19 mouse cellular contexts compared by ENCODE assay signal in genomic region chr7:141439811-141440210, GRCm38 (mm10). TPM values are rescaled to one million over a fixed set of nuclear protein-coding genes. Genes with fewer than 3 reads are reported as not detected.
DNase-seq lines count a peak whose midpoint lies in the region; ATAC-seq lines count a peak whose summit lies in the region.
"Had no signal": no experiment of that assay in that cellular context is flagged by ENCODE, and none has a peak within 500 bp of the region (broad histone marks: within the 10 kb centered on the region; RNA-seq: fewer than 3 reads in every experiment).

No protein-coding gene starts in this region.

- ATAC-seq in heart, embryonic 12.5 days (ENCODE audit: insufficient number of reproducible peaks, low FRiP score), result no peak
- ATAC-seq: forebrain, embryonic 13.5 days; forebrain, postnatal 0 days; intestine, embryonic 16.5 days had no signal

- DNase-seq in cerebellum, adult 8-10 months, result peak; percentile 45
- no peak for DNase-seq in cerebellum, postnatal 10 days
- DNase-seq in heart, adult 8-10 months (ENCODE audit: low spot score), result no peak
- DNase-seq in thymus, postnatal 4 days, result peak; percentile 18
- no peak for DNase-seq in thymus, postnatal 10 days (ENCODE audit: low spot score in 2 of 2)
- DNase-seq in cerebellum, postnatal 25 days, result peak; percentile 11 to 32
- DNase-seq in kidney, adult 18-20 months, result no peak
- DNase-seq: adrenal gland, adult 8-10 months; adrenal gland, postnatal 36 days; forebrain, postnatal 0 days; heart, postnatal 14 days; kidney, adult 8-10 months had no signal

- no peak overlapping the region for H3K27ac ChIP-seq in heart, embryonic 12.5 days (ENCODE audit: poor library complexity, severe bottlenecking)
- H3K27ac ChIP-seq: embryonic facial prominence, embryonic 10.5 days; forebrain, embryonic 13.5 days; heart, embryonic 15.5 days; hindbrain, embryonic 15.5 days had no signal

- 0 out of 2 replicates have a peak overlapping the region, but pooled peaks have one; percentile 5 for H3K9ac ChIP-seq in heart, embryonic 12.5 days
- H3K9ac ChIP-seq: forebrain, postnatal 0 days; heart, embryonic 15.5 days; hindbrain, embryonic 15.5 days had no signal

- H3K4me3 ChIP-seq in heart, embryonic 12.5 days, result no peak overlapping the region
- H3K4me3 ChIP-seq: embryonic facial prominence, embryonic 10.5 days; forebrain, embryonic 13.5 days; heart, embryonic 15.5 days; hindbrain, embryonic 15.5 days had no signal

- H3K27me3 ChIP-seq in heart, embryonic 12.5 days (replicated peaks), result no peaks in the 10 kb centered on the region
- H3K27me3 ChIP-seq: forebrain, embryonic 13.5 days; heart, embryonic 15.5 days; hindbrain, embryonic 15.5 days had no signal

- H3K36me3 ChIP-seq in heart, embryonic 12.5 days, result peaks cover 32% of the 10 kb centered on the region
- H3K36me3 ChIP-seq: hindbrain, embryonic 15.5 days had no signal

- H3K9me3 ChIP-seq in heart, embryonic 12.5 days (replicated peaks), result no peaks in the 10 kb centered on the region
- H3K9me3 ChIP-seq: embryonic facial prominence, embryonic 10.5 days; forebrain, embryonic 13.5 days; heart, embryonic 15.5 days; hindbrain, embryonic 15.5 days had no signal

- 94% methylated on average over 11 of the region's 11 CpGs for WGBS in heart, embryonic 12.5 days

- H3K4me1 ChIP-seq in heart, embryonic 12.5 days (replicated peaks), result peaks cover 62% of the 10 kb centered on the region

- H3K4me2 ChIP-seq in heart, embryonic 12.5 days, result no peak overlapping the region
- H3K4me2 ChIP-seq: forebrain, embryonic 13.5 days; heart, embryonic 15.5 days; hindbrain, embryonic 15.5 days had no signal

RNA-seq across cellular contexts. Expression of gene Slc25a22, which starts 2.1 kb away (rescaled TPM):
- polyA plus RNA-seq in heart, embryonic 12.5 days (2016; fragmentation: Nextera tagmentation; extraction: Ambion mirVana), result 19.3 and 20.7 TPM in 2 replicates
- total RNA-seq in heart, adult 8-10 months (2022), result 10 to 100 TPM; 44.3 to 76.1 (median 66.5) TPM

RNA-seq across cellular contexts. Expression of gene Pidd1, which starts 4.0 kb away (rescaled TPM):
- polyA plus RNA-seq in heart, embryonic 12.5 days (2016; fragmentation: Nextera tagmentation; extraction: Ambion mirVana), result 12.0 and 14.3 TPM in 2 replicates
- total RNA-seq in heart, adult 8-10 months (2022), result under 1 TPM; 0.32 to 0.62 (median 0.44) TPM

RNA-seq across cellular contexts. Expression of gene Rplp2, which starts 7.4 kb away (rescaled TPM):
- 867 and 941 TPM in 2 replicates for polyA plus RNA-seq in heart, embryonic 12.5 days (2016; fragmentation: Nextera tagmentation; extraction: Ambion mirVana)
- 100 to 1,000 TPM; 796 to 941 (median 846) TPM for total RNA-seq in heart, adult 8-10 months (2022)

RNA-seq across cellular contexts. Expression of gene Cend1, which starts 10.5 kb away (rescaled TPM):
- 13.9 and 14.6 TPM in 2 replicates for polyA plus RNA-seq in heart, embryonic 12.5 days (2016; fragmentation: Nextera tagmentation; extraction: Ambion mirVana)
- 1 to 10 TPM in 3 of 4 experiments, under 1 TPM in 1; 0.78 to 1.7 (median 1.4) TPM for total RNA-seq in heart, adult 8-10 months (2022)
- total RNA-seq: hematopoietic stem cell, adult 5-6 weeks had no signal

RNA-seq across cellular contexts. Expression of gene Pnpla2, which starts 15.2 kb away (rescaled TPM):
- polyA plus RNA-seq in heart, embryonic 12.5 days (2016; fragmentation: Nextera tagmentation; extraction: Ambion mirVana), result 42.3 and 43.3 TPM in 2 replicates
- 100 to 1,000 TPM; 419 to 549 (median 431) TPM for total RNA-seq in heart, adult 8-10 months (2022)

Comparison
In these comparisons a context has a peak if more than half of its experiments do, and no peak if none do; other contexts are left out.
1. DNase-seq: peak in cerebellum, adult 8-10 months (single experiment), thymus, postnatal 4 days (single experiment) and cerebellum, postnatal 25 days (2 of 2); none in cerebellum, postnatal 10 days (0 of 2), heart, adult 8-10 months (single experiment), thymus, postnatal 10 days (0 of 2) and kidney, adult 18-20 months (single experiment).